Mouse (Mus musculus) frontal cortex, postnatal 36 days (tissue): ENCODE measurements around the gene 1700012A03Rik.

Experiments used
- DNase-seq, 2 experiments: peaks; one replicate each; pipeline ENCODE4 v3.0.0; 2022; ENCODE audit warnings: low spot score in 2 of 2

The 1700012A03Rik gene

GRCm38 (mm10) chr6:32093312-32093711 is 43.3 kb downstream of the 1700012A03Rik start:
- DNase-seq, result no peak

DNA sequence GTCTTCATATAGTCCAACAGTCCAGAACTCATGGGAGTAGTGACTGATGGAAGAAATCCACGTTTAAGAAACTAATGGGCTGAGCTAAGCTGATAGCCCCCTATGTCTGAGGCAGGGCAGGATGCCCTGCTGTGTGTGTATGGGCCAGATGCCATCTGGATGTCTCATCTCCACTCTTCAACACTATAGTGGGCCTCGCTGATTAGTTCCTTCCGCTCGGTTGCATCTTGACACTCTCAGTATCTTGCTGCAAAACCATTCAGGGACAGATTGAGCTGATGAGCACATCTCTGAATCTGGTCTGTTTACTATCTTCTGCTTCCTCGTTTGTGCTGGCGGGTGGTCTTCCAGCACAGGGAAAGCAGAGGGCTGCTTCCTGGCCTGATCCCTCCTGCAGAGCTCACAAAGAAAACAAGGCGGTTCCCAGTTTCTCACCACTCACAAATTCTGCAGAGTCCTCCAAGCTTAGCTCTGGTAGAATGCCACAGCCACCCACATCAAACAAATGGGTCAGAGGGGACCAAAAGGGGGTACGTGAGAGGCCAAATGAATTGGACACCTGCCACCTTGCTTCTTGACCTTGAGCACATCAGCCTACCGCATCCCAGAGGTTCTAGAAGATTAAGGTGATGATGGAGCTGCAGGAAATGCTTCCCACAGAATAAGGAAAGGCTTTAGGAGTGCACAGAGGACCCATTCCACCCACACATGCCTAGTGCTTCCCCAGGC is 55.7 kb downstream of the 1700012A03Rik start:
- DNase-seq, result no peak
